Mouse (Mus musculus) myocyte (in vitro differentiated cells): ENCODE data around the gene Samd4b. TPM values are rescaled to one million over a fixed set of nuclear protein-coding genes. Genes with fewer than 3 reads are reported as not detected.

Experiments
- H3K27me3 ChIP-seq: one replicate; pipeline ENCODE4 v1.6.1; 2011; ENCODE audit not compliant: control insufficient read depth, insufficient read depth, insufficient read length
- H3K36me3 ChIP-seq: one replicate; pipeline ENCODE4 v1.6.1; 2011; ENCODE audit not compliant: control insufficient read depth, insufficient read depth
- H3K4me2 ChIP-seq: one replicate; pipeline ENCODE4 v1.6.1; 2011; ENCODE audit warnings: low read depth, control low read depth
- H3K4me3 ChIP-seq: one replicate; pipeline ENCODE4 v1.5.1; 2011; ENCODE audit warnings: mild to moderate bottlenecking, control low read depth, moderate library complexity
- H3K79me2 ChIP-seq: one replicate; pipeline ENCODE4 v1.6.1; 2011; ENCODE audit not compliant: control insufficient read depth, insufficient read depth
- H3ac ChIP-seq: one replicate; pipeline ENCODE4 v1.6.1; 2011; ENCODE audit not compliant: control insufficient read depth, insufficient read length
- CEBPB ChIP-seq: IDR thresholded peaks from 2 replicates; pipeline ENCODE4 v1.6.1; 2011; ENCODE audit warnings: mild to moderate bottlenecking, moderate library complexity; ENCODE audit not compliant: poor library complexity, insufficient read depth, severe bottlenecking
- E2F4 ChIP-seq: IDR thresholded peaks from one replicate; pipeline ENCODE4 v1.6.1; 2011; ENCODE audit warnings: mild to moderate bottlenecking, control low read depth, moderate library complexity; ENCODE audit not compliant: insufficient read depth
- MAX ChIP-seq: IDR thresholded peaks from one replicate; pipeline ENCODE4 v1.6.1; 2011; ENCODE audit warnings: low read depth, mild to moderate bottlenecking, control low read depth
- MYOD1 ChIP-seq, 3 experiments: IDR thresholded peaks; one replicate each; pipeline ENCODE4 v1.6.1; 2011; ENCODE audit warnings: control low read depth in 2 of 3, low read depth in 2 of 3, mild to moderate bottlenecking in 2 of 3, moderate library complexity in 1 of 3; ENCODE audit not compliant: insufficient read length in 2 of 3, control insufficient read depth in 1 of 3
- MYOG ChIP-seq, 3 experiments: IDR thresholded peaks; one replicate each; pipeline ENCODE4 v1.6.1; 2011; ENCODE audit warnings: control low read depth in 2 of 3, low read depth in 2 of 3, mild to moderate bottlenecking in 2 of 3; ENCODE audit not compliant: insufficient read length in 2 of 3, control insufficient read depth in 1 of 3, insufficient read depth in 1 of 3
- POLR2A ChIP-seq: IDR thresholded peaks from one replicate; pipeline ENCODE4 v1.6.1; 2011; ENCODE audit warnings: low read depth, mild to moderate bottlenecking, control low read depth, moderate library complexity; ENCODE audit not compliant: insufficient read length
- POLR2AphosphoS2 ChIP-seq: IDR thresholded peaks from one replicate; pipeline ENCODE4 v1.6.1; 2011; ENCODE audit warnings: low read depth, control low read depth; ENCODE audit not compliant: insufficient read length
- REST ChIP-seq: IDR thresholded peaks from one replicate; pipeline ENCODE4 v1.6.1; 2011; ENCODE audit warnings: mild to moderate bottlenecking, control low read depth, moderate library complexity; ENCODE audit not compliant: insufficient read depth, insufficient read length
- SRF ChIP-seq: IDR thresholded peaks from one replicate; pipeline ENCODE4 v1.6.1; 2011; ENCODE audit warnings: low read depth; ENCODE audit not compliant: control insufficient read depth, insufficient read length
- TCF12 ChIP-seq: IDR thresholded peaks from one replicate; pipeline ENCODE4 v1.6.1; 2011; ENCODE audit warnings: mild to moderate bottlenecking, control low read depth; ENCODE audit not compliant: poor library complexity, insufficient read depth, severe bottlenecking
- TCF3 ChIP-seq: IDR thresholded peaks from one replicate; pipeline ENCODE4 v1.6.1; 2011; ENCODE audit warnings: low read depth, control low read depth; ENCODE audit not compliant: insufficient read length
- USF1 ChIP-seq: IDR thresholded peaks from one replicate; pipeline ENCODE4 v1.6.1; 2011; ENCODE audit warnings: low read depth, mild to moderate bottlenecking, control low read depth, moderate library complexity
- polyA plus RNA-seq: library from polyadenylated mRNA; unstranded; fragments of >200 nt; fragmentation: generic; extraction: Trizol; gene quantifications from one replicate; pipeline ENCODE4 v1.2.1, GENCODE M21; 2012; ENCODE audit warnings: missing spikeins

Samd4b gene
- polyA plus RNA-seq, 1 experiment = 29.4 TPM

- H3K79me2 ChIP-seq = peaks cover 38% of the 10 kb centered on the region
- peak overlapping the region; percentile 95 for H3K4me2 ChIP-seq
- no peaks in the 10 kb centered on the region for H3K27me3 ChIP-seq
- H3ac ChIP-seq = no peak overlapping the region
- no peaks in the 10 kb centered on the region for H3K36me3 ChIP-seq
- TF ChIP-seq MYOG (IDR thresholded peaks at IDR 0.05; ENCODE audit: control insufficient read depth in 1 of 3, insufficient read depth in 1 of 3, insufficient read length in 2 of 3, low read depth in 2 of 3) (no peak), POLR2AphosphoS2 (no peak), REST (no peak), TCF3 (no peak), USF1 (no peak), MYOD1 (IDR thresholded peaks at IDR 0.05; ENCODE audit: control insufficient read depth in 1 of 3, insufficient read length in 2 of 3, low read depth in 2 of 3) (no peak), MAX (no peak), CEBPB (no peak), E2F4 (no peak)
- peak overlapping the region; percentile 76 for H3K4me3 ChIP-seq
Observed at GRCm38 (mm10) chr7:28598951-28599350, 1.0 kb upstream of the Samd4b start.

- peak overlapping the region; percentile 35 for H3ac ChIP-seq
- H3K27me3 ChIP-seq = no peaks in the 10 kb centered on the region
- no peaks in the 10 kb centered on the region for H3K36me3 ChIP-seq
- H3K79me2 ChIP-seq = peaks cover 50% of the 10 kb centered on the region
- TF ChIP-seq MYOG (IDR thresholded peaks at IDR 0.05; ENCODE audit: control insufficient read depth in 1 of 3, insufficient read depth in 1 of 3, insufficient read length in 2 of 3, low read depth in 2 of 3) (no peak), TCF12 (no peak), TCF3 (no peak), POLR2AphosphoS2 (no peak), MAX (no peak), E2F4 (no peak), CEBPB (no peak), POLR2A (no peak), USF1 (no peak), MYOD1 (IDR thresholded peaks at IDR 0.05; ENCODE audit: control insufficient read depth in 1 of 3, insufficient read length in 2 of 3, low read depth in 2 of 3) (no peak), REST (no peak), SRF (no peak)
- H3K4me2 ChIP-seq = peak overlapping the region; percentile 92
- H3K4me3 ChIP-seq = peak overlapping the region; percentile 76
Observed at GRCm38 (mm10) chr7:28597277-28597570, 720 bp downstream of the Samd4b start.

DNA sequence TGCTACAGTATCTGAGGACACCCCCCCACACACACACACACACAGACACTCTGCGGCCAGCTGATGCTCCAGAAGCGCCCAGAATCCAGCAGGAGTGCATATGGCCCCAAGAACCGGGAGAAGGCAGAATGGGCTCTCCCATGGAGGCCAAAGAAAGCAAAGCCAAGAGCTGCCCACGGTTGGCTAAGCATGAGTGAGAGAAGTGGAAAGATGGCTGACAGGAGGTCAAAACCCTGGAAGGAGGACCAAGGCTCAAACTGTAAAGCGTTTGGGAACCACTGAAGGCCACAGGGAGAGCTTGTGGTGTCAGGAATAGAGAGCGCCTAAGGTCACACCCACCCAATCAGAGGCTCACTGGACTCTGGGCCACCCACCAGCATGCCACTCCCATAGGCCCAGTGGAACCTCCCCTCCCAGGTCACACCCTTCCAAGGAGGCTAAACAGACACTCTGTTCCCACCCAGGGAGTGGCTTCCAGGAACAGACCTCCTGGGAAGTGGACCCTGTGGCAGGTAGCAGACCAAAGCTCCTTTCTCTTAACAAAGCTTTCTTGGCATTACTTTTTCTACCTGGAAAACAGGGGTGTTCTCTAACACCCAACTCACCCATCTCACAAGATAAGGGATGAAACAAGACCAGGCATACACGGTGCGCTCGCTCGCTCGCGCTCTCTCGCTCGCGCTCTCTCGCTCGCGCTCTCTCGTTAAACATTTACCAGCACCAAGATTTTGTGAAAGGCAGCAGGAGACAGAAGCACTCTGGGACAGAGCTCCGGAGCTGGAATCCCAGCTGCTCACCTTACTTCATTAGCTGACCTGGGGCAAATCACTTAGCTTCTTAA is 1.3 kb downstream of the Samd4b start:
- Histone ChIP-seq H3K36me3 (no peaks in the 10 kb centered on the region), H3K4me3 (peak overlapping the region; percentile 76), H3K4me2 (peak overlapping the region; percentile 92), H3K27me3 (no peaks in the 10 kb centered on the region), H3ac (peak overlapping the region; percentile 35), H3K79me2 (peaks cover 54% of the 10 kb centered on the region)
- no peak for TF ChIP-seq REST
- peak in 1 of 3 experiments; percentile 16 for TF ChIP-seq MYOG (IDR thresholded peaks at IDR 0.05; ENCODE audit: control insufficient read depth in 1 of 3, insufficient read depth in 1 of 3, insufficient read length in 2 of 3, low read depth in 2 of 3)

DNA sequence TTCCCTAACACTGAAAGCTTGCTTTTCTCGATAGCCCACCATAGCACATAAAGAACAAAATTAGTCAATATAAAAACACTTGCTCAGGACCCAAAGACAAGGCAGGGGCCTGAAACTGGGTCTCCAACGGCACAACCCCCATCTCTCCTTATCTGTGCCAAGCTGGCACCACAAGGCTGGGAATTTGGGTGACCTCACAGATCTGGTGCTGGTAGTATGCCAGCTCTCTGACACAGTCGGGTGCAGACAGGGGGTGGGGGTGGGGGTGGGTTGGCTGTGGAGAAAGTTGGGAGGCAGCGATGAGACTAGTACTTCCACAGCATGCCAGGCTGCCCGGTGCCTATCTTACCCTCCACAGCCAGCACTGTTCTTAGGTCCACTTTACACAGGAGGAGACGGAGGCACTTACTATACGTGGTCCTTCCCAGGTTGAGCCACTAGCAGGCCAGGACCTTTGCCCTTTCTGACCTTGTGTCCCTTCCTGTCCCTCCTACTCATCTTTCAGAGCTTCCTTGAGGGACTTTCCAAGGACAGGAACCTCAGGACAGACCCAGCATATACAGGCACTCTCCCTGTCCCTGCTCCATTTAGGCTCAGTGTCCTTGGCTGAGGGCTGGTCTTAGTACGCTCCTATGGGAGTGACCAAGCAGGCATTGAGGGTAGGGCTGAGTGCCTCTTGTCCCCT is 2.1 kb downstream of the Samd4b start:
- TF ChIP-seq MAX (no peak), TCF3 (no peak), POLR2A (no peak), REST (no peak), E2F4 (no peak)
- H3K4me2 ChIP-seq = peak overlapping the region; percentile 92
- no peaks in the 10 kb centered on the region for H3K27me3 ChIP-seq
- H3K36me3 ChIP-seq = no peaks in the 10 kb centered on the region
- H3K79me2 ChIP-seq = peaks cover 62% of the 10 kb centered on the region
- peak overlapping the region; percentile 76 for H3K4me3 ChIP-seq
- no peak overlapping the region for H3ac ChIP-seq
